Mouse (Mus musculus) brain, embryonic 14.5 days (tissue): ENCODE data around the gene Pkd1l1.

Experiments used
- CTCF ChIP-seq: fragments of 200-500 bp; IDR thresholded peaks from 2 replicates; pipeline ENCODE4 v1.5.1; 2012; ENCODE audit warnings: inconsistent platforms, mild to moderate bottlenecking, moderate library complexity, borderline replicate concordance; ENCODE audit not compliant: insufficient read depth, insufficient read length; ENCODE audit errors: extremely low read depth
- POLR2A ChIP-seq: fragments of 200-500 bp; IDR thresholded peaks from 2 replicates; pipeline ENCODE4 v1.6.1; 2012; ENCODE audit warnings: mild to moderate bottlenecking, inconsistent platforms, borderline replicate concordance; ENCODE audit not compliant: poor library complexity, insufficient read depth, insufficient read length, severe bottlenecking; ENCODE audit errors: extremely low read depth

- TF ChIP-seq CTCF: no peak
- no peak for TF ChIP-seq POLR2A
Measured at GRCm38 (mm10) chr11:8916081-8916671, 56.9 kb downstream of the Pkd1l1 start.
